Mouse (Mus musculus) G1E (cell line): Measurements from ENCODE around the gene Iqch.

Source experiments
- CTCF ChIP-seq: IDR thresholded peaks from 2 replicates; pipeline ENCODE4 v1.5.1; 2012; ENCODE audit warnings: low read depth, low read length, inconsistent platforms, mixed read lengths
- GATA1 ChIP-seq: IDR thresholded peaks from 2 replicates; pipeline ENCODE4 v1.6.1; 2012; ENCODE audit warnings: borderline replicate concordance, low read length, inconsistent platforms, mixed read lengths
- GATA2 ChIP-seq: IDR thresholded peaks from 2 replicates; pipeline ENCODE4 v1.6.1; 2012; ENCODE audit warnings: low read depth, low read length, inconsistent platforms, borderline replicate concordance
- POLR2AphosphoS5 ChIP-seq: IDR thresholded peaks from 2 replicates; pipeline ENCODE4 v1.6.1; 2012; ENCODE audit warnings: low read depth, low read length, inconsistent platforms; ENCODE audit not compliant: insufficient replicate concordance
- TAL1 ChIP-seq: conservative IDR thresholded peaks from 2 replicates; pipeline ENCODE4 v1.6.1; 2012; ENCODE audit warnings: low read depth, low read length, inconsistent platforms, mixed read lengths

- TF ChIP-seq POLR2AphosphoS5, result no peak
- TF ChIP-seq CTCF, result no peak
- no peak for TF ChIP-seq GATA2
- no peak for TF ChIP-seq GATA1
- TF ChIP-seq TAL1, result 0 out of 2 replicates have a peak, but pooled peaks have one; percentile 22
These were observed 229.0 kb downstream of the Iqch start for GRCm38 (mm10) chr9:63373315-63373714.
